Mouse (Mus musculus): ENCODE results near the gene Wnt5b.

GRCm38 (mm10) chr6:119406528-119406927 lies 137.6 kb downstream of the Wnt5b start:
- TF ChIP-seq USF1 (IDR thresholded peaks at IDR 0.05; ENCODE audit: low read depth) (no peak), CTCF (IDR thresholded peaks at IDR 0.05; ENCODE audit: control insufficient read depth, insufficient read depth, insufficient read length) (no peak), MAX (IDR thresholded peaks at IDR 0.05) (no peak), MYOG (IDR thresholded peaks at IDR 0.05; ENCODE audit: control insufficient read depth, extremely low read depth, insufficient read length) (no peak), FOSL1 (IDR thresholded peaks at IDR 0.05; ENCODE audit: insufficient read depth, low read length, poor library complexity, severe bottlenecking) (no peak)

Measured in C2C12 (cell line).